15 mouse cellular contexts compared by ENCODE assay signal in genomic region chr19:56297264-56297663, GRCm38 (mm10).
A peak's percentile ranks its signal among the peaks of the same experiment; 100 is the strongest.
DNase-seq lines count a peak whose midpoint lies in the region.
"Had no signal": no experiment of that assay in that cellular context is flagged by ENCODE, and none has a peak within 500 bp of the region (broad histone marks: within the 10 kb centered on the region; RNA-seq: fewer than 3 reads in every experiment).

No protein-coding gene starts in this region.

- peak; percentile 8 for DNase-seq in ES-CJ7 (ENCODE audit: low read depth, low spot score)
- peak; percentile 33 for DNase-seq in R1 (ENCODE audit: low read depth, low spot score)
- DNase-seq in mesoderm, embryonic 11.5 days (ENCODE audit: low read depth, low spot score), result peak; percentile 15
- DNase-seq in frontal cortex, postnatal 36 days (ENCODE audit: low spot score in 2 of 2), result no peak
- no peak for DNase-seq in spleen, postnatal 4 days (ENCODE audit: low spot score in 2 of 2)
- no peak for DNase-seq in Muller cell, postnatal 12 days (ENCODE audit: inconsistent ontology term)
- DNase-seq: adrenal gland, adult 2 months; adrenal gland, postnatal 10 days; adrenal gland, postnatal 25 days; cerebellum, adult 11 months; cerebellum, adult 18-20 months; cerebellum, adult 8-10 months; cerebellum, adult 9-11 months; cerebellum, postnatal 14 days; cerebellum, postnatal 36 days had no signal

Comparison
In these comparisons a context has a peak if more than half of its experiments do, and no peak if none do; other contexts are left out.
1. DNase-seq: peak in ES-CJ7 (single experiment), R1 (single experiment) and mesoderm, embryonic 11.5 days (single experiment); none in frontal cortex, postnatal 36 days (0 of 2), spleen, postnatal 4 days (0 of 2) and Muller cell, postnatal 12 days (single experiment).